Mouse (Mus musculus) E14TG2a.4 (cell line): ENCODE measurements at regions not wholly inside any gene's neighbourhood (a gene's known extent, or its start where the extent isn't known, plus 50 kb on each side); places are given as distances from the start of the nearest gene placed in this dataset.

Experiments
- H3K27me3 ChIP-seq: 2 replicates; pipeline ENCODE4 v1.6.1; 2014; ENCODE audit warnings: low read length, control low read depth; ENCODE audit not compliant: insufficient read depth
- H3K36me3 ChIP-seq: 2 replicates; pipeline ENCODE4 v1.6.1; 2014; ENCODE audit warnings: low read length, control low read depth; ENCODE audit not compliant: insufficient read depth
- H3K4me1 ChIP-seq: replicated peaks from 2 replicates; pipeline ENCODE4 v1.6.1; 2014; ENCODE audit warnings: low read depth, low read length, control low read depth
- H3K4me3 ChIP-seq: replicated peaks from 2 replicates; pipeline ENCODE4 v1.5.1; 2014; ENCODE audit warnings: mild to moderate bottlenecking, low read length
- H3K9me3 ChIP-seq: 2 replicates; pipeline ENCODE4 v1.6.1; 2014; ENCODE audit warnings: low read length, control low read depth
- CTCF ChIP-seq: conservative IDR thresholded peaks from 2 replicates; pipeline ENCODE4 v1.5.1; 2014; ENCODE audit warnings: low read length
- NANOG ChIP-seq: IDR thresholded peaks from 2 replicates; pipeline ENCODE4 v1.6.1; 2014; ENCODE audit warnings: borderline replicate concordance, low read length, mixed read lengths
- POU5F1 ChIP-seq: IDR thresholded peaks from 2 replicates; pipeline ENCODE4 v1.6.1; 2014; ENCODE audit warnings: low read length, borderline replicate concordance

GRCm38 (mm10) chr10:98268511-98268910 is 542.0 kb upstream of the C030005K15Rik start:
- Histone ChIP-seq H3K4me3 (no peak overlapping the region), H3K36me3 (no peaks in the 10 kb centered on the region), H3K4me1 (no peaks in the 10 kb centered on the region), H3K27me3 (no peaks in the 10 kb centered on the region), H3K9me3 (no peaks in the 10 kb centered on the region)
- TF ChIP-seq NANOG (no peak), POU5F1 (no peak), CTCF (no peak)

- H3K9me3 ChIP-seq = no peaks in the 10 kb centered on the region
- no peaks in the 10 kb centered on the region for H3K36me3 ChIP-seq
- no peaks in the 10 kb centered on the region for H3K27me3 ChIP-seq
- no peaks in the 10 kb centered on the region for H3K4me1 ChIP-seq
- TF ChIP-seq CTCF (no peak), NANOG (no peak), POU5F1 (no peak)
- no peak overlapping the region for H3K4me3 ChIP-seq
Observed at GRCm38 (mm10) chr10:98291617-98292016, 565.1 kb upstream of the C030005K15Rik start.

GRCm38 (mm10) chr10:98292140-98292539 is 565.6 kb upstream of the C030005K15Rik start:
- H3K9me3 ChIP-seq = no peaks in the 10 kb centered on the region
- no peak for TF ChIP-seq CTCF
- no peak for TF ChIP-seq POU5F1
- no peak for TF ChIP-seq NANOG
- H3K4me3 ChIP-seq = no peak overlapping the region
- no peaks in the 10 kb centered on the region for H3K27me3 ChIP-seq
- H3K4me1 ChIP-seq = no peaks in the 10 kb centered on the region
- H3K36me3 ChIP-seq = no peaks in the 10 kb centered on the region

GRCm38 (mm10) chr10:98305667-98306066 is 579.1 kb upstream of the C030005K15Rik start:
- Histone ChIP-seq H3K4me3 (no peak overlapping the region), H3K36me3 (no peaks in the 10 kb centered on the region), H3K27me3 (no peaks in the 10 kb centered on the region), H3K9me3 (no peaks in the 10 kb centered on the region), H3K4me1 (no peaks in the 10 kb centered on the region)
- TF ChIP-seq CTCF = no peak
- no peak for TF ChIP-seq POU5F1
- TF ChIP-seq NANOG = no peak

GRCm38 (mm10) chr10:98309667-98310066 is 583.1 kb upstream of the C030005K15Rik start:
- Histone ChIP-seq H3K9me3 (no peaks in the 10 kb centered on the region), H3K4me3 (no peak overlapping the region), H3K4me1 (no peaks in the 10 kb centered on the region), H3K36me3 (no peaks in the 10 kb centered on the region), H3K27me3 (no peaks in the 10 kb centered on the region)
- TF ChIP-seq CTCF (no peak), POU5F1 (no peak), NANOG (no peak)

GRCm38 (mm10) chr10:98311403-98311802 is 584.8 kb upstream of the C030005K15Rik start:
- Histone ChIP-seq H3K27me3 (no peaks in the 10 kb centered on the region), H3K4me3 (no peak overlapping the region), H3K4me1 (no peaks in the 10 kb centered on the region), H3K36me3 (no peaks in the 10 kb centered on the region), H3K9me3 (no peaks in the 10 kb centered on the region)
- TF ChIP-seq CTCF = no peak
- no peak for TF ChIP-seq NANOG
- TF ChIP-seq POU5F1 = no peak

- no peak for TF ChIP-seq POU5F1
- no peak for TF ChIP-seq CTCF
- TF ChIP-seq NANOG = no peak
- no peaks in the 10 kb centered on the region for H3K36me3 ChIP-seq
- no peak overlapping the region for H3K4me3 ChIP-seq
- no peaks in the 10 kb centered on the region for H3K9me3 ChIP-seq
- H3K4me1 ChIP-seq = no peaks in the 10 kb centered on the region
- H3K27me3 ChIP-seq = no peaks in the 10 kb centered on the region
Observed at GRCm38 (mm10) chr10:98318416-98318815, 591.9 kb upstream of the C030005K15Rik start.

- no peaks in the 10 kb centered on the region for H3K4me1 ChIP-seq
- no peaks in the 10 kb centered on the region for H3K27me3 ChIP-seq
- TF ChIP-seq CTCF (no peak), NANOG (no peak), POU5F1 (no peak)
- H3K36me3 ChIP-seq = no peaks in the 10 kb centered on the region
- no peak overlapping the region for H3K4me3 ChIP-seq
- no peaks in the 10 kb centered on the region for H3K9me3 ChIP-seq
Observed at GRCm38 (mm10) chr10:98323846-98324245, 590.4 kb upstream of the Atp2b1 start.

GRCm38 (mm10) chr10:98324591-98324990 is 589.6 kb upstream of the Atp2b1 start:
- Histone ChIP-seq H3K36me3 (no peaks in the 10 kb centered on the region), H3K9me3 (no peaks in the 10 kb centered on the region), H3K27me3 (no peaks in the 10 kb centered on the region), H3K4me3 (no peak overlapping the region), H3K4me1 (no peaks in the 10 kb centered on the region)
- TF ChIP-seq CTCF (no peak), NANOG (no peak), POU5F1 (no peak)
